Mouse (Mus musculus): ENCODE results near the gene Tmed10. TPM values are rescaled to one million over a fixed set of nuclear protein-coding genes. Genes with fewer than 3 reads are reported as not detected.

Gene Tmed10
- polyA plus RNA-seq, 1 experiment from 2014 or later: 187 TPM

DNA sequence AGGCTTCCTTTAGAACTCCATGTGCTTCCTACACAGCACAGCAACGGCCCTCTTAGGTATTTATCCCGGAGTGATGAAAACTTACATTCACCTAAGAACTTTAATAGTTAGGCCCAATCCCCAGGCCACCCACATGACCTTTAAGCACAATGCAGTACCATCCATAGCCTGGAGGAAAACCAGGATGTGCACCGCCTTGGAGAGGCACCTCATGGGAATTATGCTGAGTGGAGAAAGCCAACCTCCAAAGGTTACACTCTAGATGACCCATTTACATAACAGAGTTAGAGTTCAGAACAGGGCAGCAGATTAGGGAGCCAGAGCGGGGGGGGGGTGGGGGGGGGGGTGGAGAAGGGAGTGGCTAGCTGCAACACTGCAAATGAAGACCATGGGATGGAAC, 32.3 kb downstream of the Tmed10 start:
- Histone ChIP-seq H3K27me3 (no peaks in the 10 kb centered on the region), H3K4me3 (no peak overlapping the region), H3K4me2 (no peak overlapping the region), H3K27ac (no peak overlapping the region), H3K36me3 (ENCODE audit: poor library complexity, severe bottlenecking) (peaks cover 21% of the 10 kb centered on the region; the same call in 1 of the 2 replicates), H3K4me1 (peaks cover 26% of the 10 kb centered on the region), H3K9ac (no peak overlapping the region), H3K9me3 (replicated peaks) (no peaks in the 10 kb centered on the region)
- WGBS: 77% methylated on average over 4 of the region's 4 CpGs
- no peak for ATAC-seq

DNA sequence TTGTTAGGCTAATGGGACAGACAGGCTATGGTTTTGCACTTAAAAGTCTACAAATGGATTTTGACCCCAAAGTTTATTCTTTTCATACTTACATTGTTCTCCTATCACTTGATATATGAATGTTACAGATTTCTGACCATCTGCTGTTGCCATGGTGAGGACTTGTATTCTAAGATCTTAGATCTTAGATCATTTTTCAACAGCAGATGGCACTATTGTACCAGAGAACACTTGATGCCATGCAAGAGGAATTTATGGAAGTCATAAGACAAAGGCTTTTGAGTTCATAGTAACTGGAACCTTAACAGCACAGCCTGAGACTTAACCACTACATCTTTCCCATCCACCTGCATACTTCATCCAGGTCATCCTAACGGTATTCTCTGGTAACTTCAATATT, 33.5 kb downstream of the Tmed10 start:
- H3K36me3 ChIP-seq (ENCODE audit: poor library complexity, severe bottlenecking): peaks cover 25% of the 10 kb centered on the region
- peaks cover 26% of the 10 kb centered on the region for H3K4me1 ChIP-seq
- no peaks in the 10 kb centered on the region for H3K9me3 ChIP-seq (replicated peaks)
- 71% methylated on average over 1 of the region's 1 CpGs for WGBS
- H3K4me2 ChIP-seq: no peak overlapping the region
- H3K27ac ChIP-seq: no peak overlapping the region
- no peaks in the 10 kb centered on the region for H3K27me3 ChIP-seq
- H3K9ac ChIP-seq: no peak overlapping the region
- 0 out of 2 replicates have a peak, but pooled peaks have one; percentile 13 for ATAC-seq
- no peak overlapping the region for H3K4me3 ChIP-seq

DNA sequence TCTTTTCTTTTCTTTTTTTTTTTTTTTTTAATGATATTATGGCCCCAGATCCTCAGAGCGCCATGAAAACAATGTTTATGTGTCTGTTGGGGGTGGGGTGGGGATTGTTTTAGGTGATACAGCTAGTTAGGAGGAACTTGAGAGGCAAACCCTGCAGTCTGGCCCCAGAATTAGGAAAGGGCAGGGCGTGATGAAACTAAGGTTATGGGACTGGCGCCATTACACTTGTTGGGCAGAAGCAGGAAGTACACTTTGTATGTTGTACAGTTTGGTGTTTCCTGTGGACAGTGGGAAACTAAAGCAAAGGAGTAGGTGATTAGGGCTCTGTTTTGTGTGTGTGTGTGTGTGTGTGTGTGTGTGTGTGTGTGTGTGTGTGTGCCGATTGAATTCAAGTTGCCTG, 34.7 kb downstream of the Tmed10 start:
- H3K9me3 ChIP-seq (replicated peaks): no peaks in the 10 kb centered on the region
- no peaks in the 10 kb centered on the region for H3K27me3 ChIP-seq
- peak overlapping the region; percentile 78 for H3K4me2 ChIP-seq
- no peak for ATAC-seq
- H3K4me3 ChIP-seq: peak overlapping the region; percentile 94; the same call in 1 of the 2 replicates
- no peak overlapping the region for H3K27ac ChIP-seq
- no peak overlapping the region for H3K9ac ChIP-seq
- 49% methylated on average over 4 of the region's 4 CpGs for WGBS
- peaks cover 35% of the 10 kb centered on the region for H3K36me3 ChIP-seq (ENCODE audit: poor library complexity, severe bottlenecking)
- peaks cover 26% of the 10 kb centered on the region for H3K4me1 ChIP-seq

DNA sequence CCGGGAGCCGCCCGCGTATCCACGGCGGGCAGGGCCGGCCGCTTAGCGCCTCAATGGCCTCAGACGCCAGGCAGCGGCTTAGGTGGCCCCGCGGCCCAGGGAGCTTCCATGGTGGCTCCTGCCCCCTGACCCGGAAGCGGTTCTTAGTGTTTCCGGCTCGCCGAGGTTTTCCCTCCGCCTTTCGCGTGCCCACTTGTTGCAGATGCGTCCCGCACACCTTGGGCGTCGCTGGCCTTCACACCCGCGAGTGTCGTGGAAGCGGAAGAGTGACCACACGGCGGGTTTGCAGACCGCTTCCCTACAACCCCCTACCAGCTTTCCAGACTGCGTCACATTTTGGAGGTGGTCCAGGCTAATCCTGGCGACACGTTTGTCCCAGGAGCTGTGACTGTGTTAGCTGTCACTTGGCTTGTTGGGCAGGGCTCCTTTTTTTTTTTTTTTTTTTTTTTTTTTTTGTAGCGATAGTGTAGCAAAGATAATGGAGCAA, 35.4 kb downstream of the Tmed10 start, which contains the start of gene Nek9:
Gene Nek9, minus strand, starts transcription at position 120 of the 487 bp plus-strand sequence.
- Histone ChIP-seq H3K27ac (peak within 1 kb of the TSS; percentile 78), H3K9ac (peak within 1 kb of the TSS; percentile 95), H3K27me3 (no peaks in the 10 kb centered on the region), H3K36me3 (ENCODE audit: poor library complexity, severe bottlenecking) (peaks cover 37% of the 10 kb centered on the region), H3K4me1 (peaks cover 26% of the 10 kb centered on the region), H3K4me3 (peak within 1 kb of the TSS; percentile 94), H3K9me3 (replicated peaks) (no peaks in the 10 kb centered on the region), H3K4me2 (peak within 1 kb of the TSS; percentile 78)
- WGBS: under 1% methylated on average over 36 of the region's 36 CpGs
- peak; percentile 88 for ATAC-seq

DNA sequence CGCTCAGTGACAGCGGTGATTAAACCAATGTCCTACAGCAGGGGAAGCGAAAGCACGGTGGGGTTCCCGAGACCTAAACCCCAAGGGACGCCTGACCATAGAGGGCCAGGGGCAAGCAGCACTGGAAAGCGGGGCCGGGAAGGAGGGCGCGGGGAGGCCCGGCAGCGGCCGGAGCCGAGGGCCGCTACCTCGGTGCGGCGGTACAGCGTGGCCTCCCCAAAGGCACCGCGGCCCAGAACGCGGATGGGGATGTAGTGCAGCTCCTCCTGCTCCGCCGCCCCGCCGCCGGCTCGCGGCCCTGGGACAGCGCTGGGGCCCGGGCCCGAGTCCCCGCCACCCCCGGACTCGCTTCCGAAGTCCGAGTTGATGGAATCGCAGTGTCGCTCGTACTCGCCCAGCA, 35.8 kb downstream of the Tmed10 start:
- Histone ChIP-seq H3K4me1 (peaks cover 26% of the 10 kb centered on the region), H3K27me3 (no peaks in the 10 kb centered on the region), H3K9ac (peak overlapping the region; percentile 95), H3K36me3 (ENCODE audit: poor library complexity, severe bottlenecking) (peaks cover 37% of the 10 kb centered on the region), H3K27ac (peak overlapping the region; percentile 78), H3K9me3 (replicated peaks) (no peaks in the 10 kb centered on the region), H3K4me3 (peak overlapping the region; percentile 94), H3K4me2 (peak overlapping the region; percentile 78)
- 0% methylated on average over 31 of the region's 42 CpGs for WGBS
- peak; percentile 79 for ATAC-seq

DNA sequence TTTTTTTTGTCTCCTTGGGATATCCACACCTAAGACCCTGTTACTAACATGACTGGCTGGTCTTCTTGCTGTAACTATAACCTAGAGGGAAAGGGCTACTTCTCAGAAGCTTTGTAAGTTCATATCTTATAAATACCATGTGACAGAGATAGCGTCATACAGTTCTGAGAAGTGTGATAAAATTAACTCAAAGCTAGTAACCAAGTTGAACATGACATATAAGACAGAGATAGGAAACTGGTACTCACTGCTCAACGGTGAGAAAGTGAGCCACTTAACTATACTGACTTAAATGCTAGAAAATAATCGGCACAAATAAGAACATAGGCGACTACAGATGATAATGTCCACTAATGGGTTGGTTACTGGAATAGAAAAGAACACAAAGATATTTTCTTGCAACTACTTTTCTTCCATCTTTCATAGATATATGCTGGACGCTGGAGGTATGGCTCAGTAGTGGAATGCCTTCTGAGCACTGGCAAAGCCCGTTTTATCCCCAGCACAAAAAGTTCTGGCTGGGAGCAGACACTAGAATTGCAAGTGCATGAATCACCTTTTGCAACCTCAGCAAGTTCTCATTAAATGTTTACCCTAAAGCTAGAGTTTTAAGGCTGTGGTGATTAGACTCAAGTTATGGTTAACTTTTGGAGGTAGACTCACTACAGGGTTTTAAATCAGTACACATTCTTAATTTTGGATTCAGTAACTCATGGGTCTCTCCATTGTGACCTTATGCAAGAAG, 36.9 kb downstream of the Tmed10 start:
- no peak overlapping the region for H3K27ac ChIP-seq
- WGBS: 85% methylated on average over 6 of the region's 6 CpGs
- peak overlapping the region; percentile 78 for H3K4me2 ChIP-seq
- peaks cover 26% of the 10 kb centered on the region for H3K4me1 ChIP-seq
- H3K27me3 ChIP-seq: no peaks in the 10 kb centered on the region
- ATAC-seq: no peak
- H3K9ac ChIP-seq: peak overlapping the region; percentile 95; the same call in 1 of the 2 replicates
- no peaks in the 10 kb centered on the region for H3K9me3 ChIP-seq (replicated peaks)
- H3K36me3 ChIP-seq (ENCODE audit: poor library complexity, severe bottlenecking): peaks cover 41% of the 10 kb centered on the region
- peak overlapping the region; percentile 94 for H3K4me3 ChIP-seq

DNA sequence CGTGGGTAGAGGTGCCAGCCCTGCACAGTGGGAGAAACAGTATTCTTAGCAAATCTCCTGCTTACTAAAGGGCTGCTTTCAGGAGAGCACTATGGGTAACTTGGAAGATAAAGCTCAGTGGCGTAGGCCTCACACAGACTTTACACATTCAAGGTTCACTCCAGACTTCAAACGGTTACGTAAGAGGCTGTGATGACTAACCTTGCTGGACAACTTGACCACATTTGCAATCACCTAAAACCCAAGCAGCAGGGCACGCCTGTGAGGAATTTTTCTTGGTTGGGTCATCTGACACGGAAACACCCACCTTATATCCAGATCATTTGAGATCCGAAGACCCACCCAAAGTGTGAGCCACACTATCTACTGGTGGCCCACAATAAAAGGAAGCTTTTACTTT, 44.5 kb downstream of the Tmed10 start:
- Histone ChIP-seq H3K9ac (no peak overlapping the region), H3K27me3 (no peaks in the 10 kb centered on the region), H3K27ac (no peak overlapping the region), H3K4me1 (no peaks in the 10 kb centered on the region), H3K4me2 (no peak overlapping the region), H3K4me3 (no peak overlapping the region), H3K9me3 (replicated peaks) (no peaks in the 10 kb centered on the region), H3K36me3 (ENCODE audit: poor library complexity, severe bottlenecking) (peaks cover 83% of the 10 kb centered on the region)
- 94% methylated on average over 7 of the region's 7 CpGs for WGBS
- ATAC-seq: no peak

DNA sequence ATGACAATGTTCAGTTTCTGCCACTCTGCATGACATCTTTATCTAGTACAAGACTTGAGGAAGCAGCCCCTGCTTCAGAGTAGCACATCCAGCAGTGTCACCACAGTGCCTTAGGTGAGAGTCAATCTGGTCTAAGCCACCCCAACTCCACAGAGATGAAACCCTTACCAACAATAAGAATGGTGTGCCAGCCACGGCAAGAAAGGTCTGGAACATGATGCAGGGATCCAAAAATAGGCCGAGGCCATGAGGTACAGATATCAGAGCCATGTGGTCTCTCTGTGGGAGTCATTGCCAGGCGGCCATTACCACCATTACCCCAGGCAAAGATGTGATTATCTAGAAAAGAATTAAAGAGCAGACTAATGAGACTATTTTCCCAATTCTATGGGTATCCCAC, 66.0 kb downstream of the Tmed10 start:
- Histone ChIP-seq H3K4me2 (no peak overlapping the region), H3K27me3 (no peaks in the 10 kb centered on the region), H3K4me1 (0 out of 2 replicates have a peak, but pooled peaks cover 3% of the 10 kb centered on the region), H3K36me3 (ENCODE audit: poor library complexity, severe bottlenecking) (peaks cover 98% of the 10 kb centered on the region), H3K27ac (no peak overlapping the region), H3K4me3 (no peak overlapping the region), H3K9ac (no peak overlapping the region), H3K9me3 (replicated peaks) (no peaks in the 10 kb centered on the region)
- 67% methylated on average over 3 of the region's 3 CpGs for WGBS
- ATAC-seq: no peak

DNA sequence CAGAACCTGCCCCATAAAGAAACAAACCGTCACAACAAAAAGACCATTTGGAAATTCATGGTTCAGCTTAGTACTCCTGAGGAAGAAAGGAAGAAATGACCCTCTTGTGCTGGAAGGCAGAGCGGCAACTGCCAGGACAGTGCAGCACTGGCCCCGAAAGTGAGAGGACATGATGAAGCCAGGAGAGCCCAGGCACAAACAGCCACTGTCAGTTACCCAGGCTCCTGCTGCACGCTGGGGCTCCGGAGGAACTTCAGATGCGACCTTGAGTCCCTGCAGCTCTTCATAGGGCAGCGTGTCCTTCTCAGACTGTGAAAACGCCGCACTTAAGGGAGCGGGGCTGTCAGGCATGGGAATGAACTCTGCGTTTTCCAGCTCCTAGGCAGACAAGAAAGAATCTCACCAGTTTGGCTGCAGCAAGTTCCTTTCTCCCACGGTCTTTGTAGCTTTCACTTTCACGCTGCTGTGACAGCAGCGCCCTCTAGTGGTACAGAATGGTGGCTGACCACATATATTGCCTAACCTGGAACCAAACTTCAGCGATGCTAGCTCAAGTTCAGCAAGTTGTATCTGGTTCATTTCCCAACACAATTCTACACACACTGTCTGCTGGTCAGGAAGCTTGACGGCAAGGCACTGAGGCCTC, 69.3 kb downstream of the Tmed10 start:
- peaks cover 96% of the 10 kb centered on the region for H3K36me3 ChIP-seq (ENCODE audit: poor library complexity, severe bottlenecking)
- no peak overlapping the region for H3K9ac ChIP-seq
- no peak overlapping the region for H3K4me3 ChIP-seq
- 0 out of 2 replicates have a peak, but pooled peaks cover 3% of the 10 kb centered on the region for H3K4me1 ChIP-seq
- H3K4me2 ChIP-seq: no peak overlapping the region
- ATAC-seq: peak; percentile 59; the same call in 1 of the 2 replicates
- H3K27ac ChIP-seq: no peak overlapping the region
- 51% methylated on average over 16 of the region's 16 CpGs for WGBS
- H3K27me3 ChIP-seq: no peaks in the 10 kb centered on the region
- no peaks in the 10 kb centered on the region for H3K9me3 ChIP-seq (replicated peaks)

DNA sequence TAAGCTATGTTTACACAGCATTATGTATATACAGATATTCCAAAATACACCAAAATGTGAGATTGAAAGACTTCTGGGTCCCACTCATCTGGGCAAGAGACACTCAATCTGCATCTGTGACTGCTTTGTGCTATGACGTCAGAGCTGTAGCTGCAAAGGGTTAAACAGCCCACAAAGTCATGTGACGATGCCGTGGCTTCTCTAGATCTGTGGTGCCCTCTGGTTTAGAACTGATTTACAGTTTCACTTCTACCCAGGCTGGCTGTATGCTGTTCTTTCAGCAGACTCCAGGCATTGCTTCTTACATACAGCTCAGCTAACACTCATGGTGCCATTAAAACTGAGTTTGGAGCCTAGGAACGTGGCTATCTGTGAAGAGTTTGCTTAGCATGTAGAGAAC, 69.9 kb downstream of the Tmed10 start:
- H3K27ac ChIP-seq: no peak overlapping the region
- no peak for ATAC-seq
- H3K4me1 ChIP-seq: 0 out of 2 replicates have a peak, but pooled peaks cover 3% of the 10 kb centered on the region
- no peak overlapping the region for H3K4me2 ChIP-seq
- no peak overlapping the region for H3K4me3 ChIP-seq
- 76% methylated on average over 4 of the region's 4 CpGs for WGBS
- H3K9me3 ChIP-seq (replicated peaks): no peaks in the 10 kb centered on the region
- no peak overlapping the region for H3K9ac ChIP-seq
- H3K27me3 ChIP-seq: no peaks in the 10 kb centered on the region
- H3K36me3 ChIP-seq (ENCODE audit: poor library complexity, severe bottlenecking): peaks cover 97% of the 10 kb centered on the region

DNA sequence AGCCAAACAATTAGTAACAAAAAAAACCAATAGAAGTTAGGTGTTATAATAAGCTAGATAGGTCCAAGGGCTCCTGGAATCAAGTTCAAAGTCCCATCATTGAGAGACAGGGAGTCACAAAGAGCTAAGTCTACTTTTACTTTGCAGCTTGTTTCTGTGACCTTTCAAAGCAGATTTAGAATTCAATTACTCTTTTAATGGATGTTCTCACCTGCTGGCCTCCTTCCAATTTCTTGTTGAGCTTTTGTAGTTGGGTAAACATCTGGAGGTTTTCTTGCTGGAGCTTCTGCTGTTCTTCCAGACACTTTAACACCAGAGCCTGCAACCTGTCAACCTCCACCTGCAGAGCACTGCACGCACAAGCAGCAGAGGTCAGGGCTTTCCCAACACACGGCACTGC, 71.4 kb downstream of the Tmed10 start:
- 0 out of 2 replicates have a peak, but pooled peaks cover 3% of the 10 kb centered on the region for H3K4me1 ChIP-seq
- WGBS: 82% methylated on average over 2 of the region's 2 CpGs
- H3K36me3 ChIP-seq (ENCODE audit: poor library complexity, severe bottlenecking): peaks cover 97% of the 10 kb centered on the region
- no peak overlapping the region for H3K4me2 ChIP-seq
- no peaks in the 10 kb centered on the region for H3K9me3 ChIP-seq (replicated peaks)
- ATAC-seq: no peak
- no peaks in the 10 kb centered on the region for H3K27me3 ChIP-seq
- H3K4me3 ChIP-seq: no peak overlapping the region
- no peak overlapping the region for H3K9ac ChIP-seq
- H3K27ac ChIP-seq: no peak overlapping the region

DNA sequence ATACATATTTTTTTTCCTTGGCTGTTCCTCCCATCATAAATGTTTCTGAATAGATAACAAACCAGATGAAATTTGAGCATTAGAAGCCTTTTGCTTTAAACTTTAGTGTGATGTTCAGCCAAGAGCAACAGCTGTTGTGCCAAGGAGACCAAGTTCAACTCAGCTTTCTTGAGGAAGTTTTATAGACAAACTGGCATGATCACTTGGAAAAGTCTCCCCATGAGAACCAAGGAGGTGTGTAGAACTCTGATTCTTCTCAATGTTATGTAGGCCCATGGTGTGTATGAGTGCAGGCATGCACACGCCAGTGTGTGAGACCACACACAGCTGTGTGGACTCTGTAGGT, 75.8 kb downstream of the Tmed10 start:
- H3K9ac ChIP-seq: no peak overlapping the region
- no peaks in the 10 kb centered on the region for H3K4me1 ChIP-seq
- ATAC-seq: no peak
- H3K4me3 ChIP-seq: no peak overlapping the region
- no peak overlapping the region for H3K4me2 ChIP-seq
- H3K27ac ChIP-seq: no peak overlapping the region
- H3K36me3 ChIP-seq (ENCODE audit: poor library complexity, severe bottlenecking): peaks cover 57% of the 10 kb centered on the region
- no peaks in the 10 kb centered on the region for H3K27me3 ChIP-seq
- 0 out of 2 replicates have a peak, but pooled peaks cover 6% of the 10 kb centered on the region for H3K9me3 ChIP-seq (replicated peaks)
- 91% methylated on average over 1 of the region's 1 CpGs for whole genome bisulfite sequencing

Measured in forebrain, embryonic 13.5 days (tissue).